Mouse (Mus musculus): ENCODE measurements around the gene Fbxw20.
"Not testable (repeated sequence)": the region's sequence is repeated elsewhere in the genome, so short reads cannot be mapped to it uniquely, and the experiment has no call there.

The Fbxw20 gene

DNA sequence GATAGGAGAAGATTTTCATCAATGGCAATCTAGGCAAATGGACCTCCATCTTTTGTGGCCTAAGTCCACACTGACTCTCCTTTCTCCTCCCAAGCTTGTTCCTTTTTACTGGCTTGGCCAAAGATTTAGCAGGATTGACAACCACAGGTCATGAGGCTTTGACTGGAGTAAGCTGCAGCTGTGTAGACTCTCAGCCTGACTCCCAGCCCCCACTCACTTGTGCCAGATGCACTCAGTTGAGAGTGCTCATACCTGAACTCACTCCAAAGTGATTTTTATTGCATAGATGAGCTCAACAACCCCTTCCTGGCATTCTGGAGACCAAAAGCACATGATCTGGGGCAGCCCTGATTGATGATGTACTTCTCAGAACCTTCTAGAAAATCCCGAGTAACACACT is at the start of gene Fbxw20:
TSS of gene Fbxw20 (minus strand) at position 101 of the 400 bp plus-strand sequence.
- DNase-seq = no peak

DNA sequence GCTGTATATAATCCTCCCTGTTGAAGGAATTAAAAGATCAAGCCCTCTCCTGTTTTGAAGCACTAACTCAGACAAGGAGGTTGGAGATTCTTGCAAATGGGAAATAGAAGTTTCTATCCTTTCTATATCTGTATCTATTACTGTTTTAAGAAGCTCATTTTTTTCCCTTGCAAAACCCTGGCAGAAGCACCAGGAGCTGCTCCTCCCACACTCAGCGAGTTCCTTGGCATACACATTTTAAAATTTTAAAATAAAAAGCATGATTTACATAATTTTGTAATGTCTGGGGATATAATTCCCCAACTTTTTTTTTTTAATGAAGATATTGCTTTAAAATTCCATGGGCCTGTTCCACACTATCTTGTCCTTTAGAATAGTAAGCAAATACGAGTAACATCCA is 28.5 kb upstream of the Fbxw20 start:
- no peak for DNase-seq

DNA sequence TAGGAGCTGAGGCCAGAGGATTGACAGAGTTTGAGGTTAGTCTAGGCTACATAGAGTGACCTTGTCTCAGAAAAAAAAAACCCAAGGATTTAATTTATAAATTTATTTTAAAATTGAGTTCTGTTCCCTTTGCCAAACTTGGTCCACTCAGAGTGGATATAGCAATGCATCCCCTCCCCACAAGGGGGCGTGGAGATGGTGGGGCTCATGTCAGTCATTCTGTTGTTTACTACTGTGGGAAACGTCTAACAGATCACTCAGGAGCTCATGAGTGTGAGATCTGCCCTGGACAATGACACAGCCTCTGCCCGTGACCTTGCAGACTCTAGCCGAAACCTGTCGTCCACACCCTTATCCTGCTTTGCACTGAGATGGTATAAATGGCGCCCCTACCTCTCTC is 16.1 kb downstream of the Fbxw20 start:
- DNase-seq = no peak

DNA sequence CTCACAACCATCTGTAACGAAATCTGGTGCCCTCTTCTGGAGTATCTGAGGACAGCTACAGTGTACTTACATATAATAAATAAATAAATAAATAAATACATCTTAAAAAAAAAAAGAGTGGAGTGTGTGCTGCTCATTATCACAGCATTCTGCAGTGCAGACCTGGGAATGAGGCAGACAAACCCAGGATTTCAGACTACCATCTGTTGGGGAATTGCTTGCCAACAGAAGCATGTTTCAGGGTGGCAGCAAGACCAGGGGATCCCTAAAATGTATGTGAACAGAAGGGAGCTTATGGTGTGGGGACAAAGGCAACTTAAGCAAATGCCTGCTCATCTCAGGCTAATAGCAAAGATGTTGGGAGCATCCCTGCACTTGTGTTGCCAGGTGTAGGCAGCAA is 33.2 kb downstream of the Fbxw20 start:
- DNase-seq = not testable (repeated sequence)

DNA sequence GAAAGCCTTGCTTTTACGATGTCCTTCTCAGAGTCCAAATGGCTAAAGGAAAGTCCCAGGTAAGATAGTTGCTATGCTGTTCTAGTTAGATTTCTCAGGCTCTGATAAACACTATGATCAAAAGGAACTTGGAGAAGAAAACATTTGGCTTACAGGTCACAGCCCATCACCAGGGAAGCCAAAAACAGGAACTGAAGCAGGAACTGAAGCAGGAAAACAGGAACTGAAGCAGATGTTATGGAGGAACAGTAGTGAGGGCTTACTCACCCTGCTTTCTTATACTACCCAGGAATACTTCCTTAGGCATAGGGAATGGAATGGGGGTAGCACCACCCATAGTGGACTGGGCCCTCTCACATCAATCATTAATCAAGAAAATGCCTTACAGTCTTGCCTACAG is 34.2 kb downstream of the Fbxw20 start:
- no peak for DNase-seq

DNA sequence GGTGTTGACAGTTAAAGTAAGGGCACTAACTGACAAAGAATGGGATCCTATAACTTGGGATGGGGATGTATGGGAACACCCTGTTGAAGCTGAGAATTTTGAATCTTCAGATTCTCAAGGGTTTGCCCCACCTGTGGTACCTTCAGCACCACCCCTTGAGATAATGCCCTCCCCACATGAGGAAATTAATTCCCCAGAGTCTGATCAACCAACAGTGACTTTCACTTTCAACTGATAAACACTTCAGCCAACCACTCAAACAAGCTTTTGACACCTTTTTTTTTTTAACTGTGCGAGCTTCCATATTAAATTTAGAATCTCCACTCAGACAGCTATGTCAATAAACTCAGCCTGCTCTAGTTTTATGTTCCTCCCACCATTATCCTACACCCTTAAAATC is 35.2 kb downstream of the Fbxw20 start:
- no peak for DNase-seq

DNA sequence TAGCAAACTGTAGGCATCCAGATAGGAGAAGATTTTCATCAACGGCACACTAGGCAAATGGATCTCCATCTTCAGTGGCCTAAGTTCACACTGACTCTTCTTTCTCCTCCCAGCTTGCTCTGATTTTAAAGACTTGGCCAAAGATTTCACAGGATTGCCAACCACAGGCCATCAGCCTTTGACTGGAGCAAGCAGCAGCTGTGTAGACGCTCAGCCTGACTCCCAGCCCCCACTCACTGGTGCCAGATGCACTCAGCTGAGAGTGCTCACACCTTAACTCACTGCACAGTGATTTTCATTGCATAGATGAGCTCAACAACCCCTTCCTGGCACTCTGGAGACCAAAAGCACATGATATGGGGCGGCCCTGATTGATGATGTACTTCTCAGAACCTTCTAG is 38.7 kb downstream of the Fbxw20 start, which contains the start of gene Fbxw13:
TSS of gene Fbxw13 (minus strand) at position 101 of the 400 bp plus-strand sequence.
- DNase-seq = not testable (repeated sequence)

DNA sequence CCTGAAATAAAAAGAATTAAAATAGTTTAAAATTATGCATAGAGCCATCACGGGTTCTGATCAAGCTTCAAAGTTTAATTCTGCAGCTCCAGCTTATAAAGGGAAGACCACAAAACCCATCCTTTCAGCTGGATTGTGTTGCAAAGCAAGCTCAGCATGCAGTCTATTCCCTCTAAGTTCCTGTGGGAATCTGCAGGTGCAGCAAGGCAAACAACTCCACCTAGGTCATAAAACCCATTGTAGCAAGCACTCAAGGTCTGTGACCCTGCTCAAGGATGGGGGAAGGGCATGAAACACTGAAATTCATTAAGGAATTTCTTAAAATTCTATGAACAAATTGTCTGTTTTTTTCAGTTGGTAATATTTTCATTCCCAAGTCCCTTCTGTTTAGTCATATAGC is 57.3 kb downstream of the Fbxw20 start:
- DNase-seq = no peak

DNA sequence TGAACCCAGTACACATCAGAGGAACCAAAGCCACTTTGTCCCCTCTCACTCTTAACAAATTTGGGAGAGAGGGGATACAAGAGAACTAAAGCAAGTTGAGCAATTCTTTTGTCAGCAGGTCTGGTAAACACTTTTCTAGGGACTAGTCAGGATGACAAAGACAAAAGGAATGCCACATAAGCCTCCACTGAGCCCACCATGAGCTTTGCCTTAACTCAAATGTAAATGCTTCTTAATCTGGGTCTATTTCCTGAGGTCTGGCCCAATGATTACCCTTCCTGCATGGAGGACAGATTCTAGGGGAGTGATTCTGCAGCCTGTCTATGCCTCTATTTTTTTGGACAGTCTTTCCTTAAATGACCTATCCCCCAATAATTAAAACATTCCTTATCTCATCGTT is 58.3 kb downstream of the Fbxw20 start:
- no peak for DNase-seq

Data from kidney, adult 8-10 months (tissue).